Comparison of ENCODE assay signal across 13 mouse cellular contexts in genomic region chr10:22981798-22982197, GRCm38 (mm10).
DNase-seq lines count a peak whose midpoint lies in the region; ATAC-seq lines count a peak whose summit lies in the region.
"Had no signal": no experiment of that assay in that cellular context is flagged by ENCODE, and none has a peak within 500 bp of the region (broad histone marks: within the 10 kb centered on the region; RNA-seq: fewer than 3 reads in every experiment).

No protein-coding gene starts in this region.

- H3K9me3 ChIP-seq in heart, embryonic 14.5 days (ENCODE audit: control insufficient read depth, low read length): 0 out of 2 replicates have a peak, but pooled peaks cover 2% of the 10 kb centered on the region
- H3K9me3 ChIP-seq: liver, embryonic 15.5 days had no signal

- no peak overlapping the region for H3K4me3 ChIP-seq in heart, embryonic 14.5 days (ENCODE audit: control insufficient read depth in 1 of 2, insufficient read depth in 1 of 2, low read depth in 1 of 2, low read length in 2 of 2)
- H3K4me3 ChIP-seq: liver, embryonic 15.5 days had no signal

- H3K4me2 ChIP-seq in heart, embryonic 14.5 days (ENCODE audit: low read length): no peak overlapping the region
- H3K4me2 ChIP-seq: liver, embryonic 15.5 days had no signal

- no peak overlapping the region for H3K27ac ChIP-seq in heart, embryonic 14.5 days (replicated peaks in 1 of 2; ENCODE audit: control insufficient read depth in 1 of 2, insufficient read depth in 1 of 2, low read depth in 2 of 2, low read length in 2 of 2)
- H3K27ac ChIP-seq: liver, embryonic 15.5 days had no signal

- 38% methylated on average over 6 of the region's 6 CpGs for WGBS in heart, embryonic 14.5 days

- 0 out of 4 replicates have a peak, but pooled peaks cover 2% of the 10 kb centered on the region in 2 experiments for H3K4me1 ChIP-seq in heart, embryonic 14.5 days (ENCODE audit: control insufficient read depth in 2 of 2, insufficient read depth in 2 of 2, low read length in 2 of 2)
- H3K4me1 ChIP-seq: liver, embryonic 15.5 days had no signal

- H3K27me3 ChIP-seq in heart, embryonic 14.5 days (ENCODE audit: control insufficient read depth, insufficient read depth, low read length): no peaks in the 10 kb centered on the region
- H3K27me3 ChIP-seq: liver, embryonic 15.5 days had no signal

- H3K9ac ChIP-seq in heart, embryonic 14.5 days (ENCODE audit: low read length): no peak overlapping the region
- H3K9ac ChIP-seq: liver, embryonic 15.5 days had no signal

- DNase-seq in heart, postnatal 36 days: peak; percentile 11 to 14
- DNase-seq in kidney, postnatal 14 days: peak; percentile 74
- DNase-seq in lung, postnatal 10 days: peak; percentile 59
- no peak for DNase-seq in urinary bladder, adult 2 months (ENCODE audit: low spot score)
- no peak for DNase-seq in thymus, postnatal 36 days
- DNase-seq in cerebellum, postnatal 10 days: no peak
- DNase-seq in cerebellum, postnatal 14 days: no peak
- DNase-seq: adrenal gland, postnatal 10 days; embryo, embryonic 11 days; right cerebral cortex, postnatal 14 days had no signal

- H3K36me3 ChIP-seq in heart, embryonic 14.5 days (ENCODE audit: control insufficient read depth, insufficient read depth, low read length): no peaks in the 10 kb centered on the region
- H3K36me3 ChIP-seq: liver, embryonic 15.5 days had no signal

- intact Hi-C loops in heart, postnatal 36 days (cut with DNase I): no loop called here

- 0 out of 2 replicates have a peak, but pooled peaks have one; percentile 50 for ATAC-seq in heart, embryonic 14.5 days (ENCODE audit: insufficient number of reproducible peaks, insufficient read depth, low FRiP score, low read depth)
- ATAC-seq: intestine, embryonic 16.5 days had no signal

Comparison
In these comparisons a context has a peak if more than half of its experiments do, and no peak if none do; other contexts are left out.
1. DNase-seq: peak in heart, postnatal 36 days (2 of 2), kidney, postnatal 14 days (single experiment) and lung, postnatal 10 days (single experiment); none in urinary bladder, adult 2 months (single experiment), thymus, postnatal 36 days (0 of 2), cerebellum, postnatal 10 days (0 of 2) and cerebellum, postnatal 14 days (0 of 2).